ENCODE assay signal across 10 mouse cellular contexts in the genomic region with DNA sequence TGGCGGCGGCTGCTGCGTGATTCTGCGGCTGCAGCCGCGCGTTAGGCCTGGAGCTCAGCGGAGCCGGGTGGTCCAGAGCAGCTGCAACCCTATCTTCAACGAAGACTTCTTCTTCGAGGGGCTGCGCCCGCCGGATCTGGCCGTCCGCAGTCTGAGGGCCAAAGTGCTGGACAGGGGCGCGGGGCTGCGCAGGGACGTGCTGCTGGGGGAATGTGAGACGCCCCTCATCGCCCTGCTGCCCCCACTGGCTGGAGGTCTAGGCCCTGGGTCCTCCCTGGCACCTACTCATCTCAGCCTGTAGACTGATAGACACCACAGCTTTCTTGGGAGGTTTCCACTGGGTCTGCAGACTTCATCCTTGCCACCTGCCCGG. TPM values are rescaled to one million over a fixed set of nuclear protein-coding genes. Genes with fewer than 3 reads are reported as not detected.
DNase-seq lines count a peak whose midpoint lies in the region; ATAC-seq and TF ChIP-seq lines count a peak whose summit lies in the region.
"Had no signal": no experiment of that assay in that cellular context is flagged by ENCODE, and none has a peak within 500 bp of the region (broad histone marks: within the 10 kb centered on the region; RNA-seq: fewer than 3 reads in every experiment).

No protein-coding gene starts in this region.

- H3K4me2 ChIP-seq in embryonic facial prominence, embryonic 13.5 days, result peak overlapping the region; percentile 91
- H3K4me2 ChIP-seq in hindbrain, embryonic 15.5 days, result peak overlapping the region; percentile 94
- peak overlapping the region; percentile 91 for H3K4me2 ChIP-seq in midbrain, embryonic 16.5 days (ENCODE audit: low read length)

- H3K36me3 ChIP-seq in embryonic facial prominence, embryonic 13.5 days, result no peaks in the 10 kb centered on the region
- no peaks in the 10 kb centered on the region for H3K36me3 ChIP-seq in hindbrain, embryonic 15.5 days
- no peaks in the 10 kb centered on the region for H3K36me3 ChIP-seq in midbrain, embryonic 16.5 days (ENCODE audit: control insufficient read depth, insufficient read depth, low read length)

- no peak for ATAC-seq in embryonic facial prominence, embryonic 13.5 days (ENCODE audit: insufficient number of reproducible peaks, insufficient read depth, low FRiP score, low TSS enrichment, low read depth)
- ATAC-seq in hindbrain, embryonic 15.5 days (ENCODE audit: low FRiP score, low read depth), result peak; percentile 72
- ATAC-seq in midbrain, embryonic 16.5 days, result peak; percentile 63
- no peak for ATAC-seq in megakaryocyte-erythroid progenitor cell, adult 5-6 weeks (replicated peaks; ENCODE audit: low FRiP score, low TSS enrichment, poor library complexity, severe bottlenecking)

- no peak for DNase-seq in layer of hippocampus, adult 2 months (ENCODE audit: low spot score in 2 of 2)
- DNase-seq in layer of hippocampus, adult 9-10 months (ENCODE audit: low spot score), result no peak
- DNase-seq in urinary bladder, adult 18-20 months (ENCODE audit: low spot score in 2 of 2), result no peak
- no peak for DNase-seq in layer of hippocampus, postnatal 36 days
- DNase-seq: spleen, adult 18-20 months had no signal

- H3K9me3 ChIP-seq in embryonic facial prominence, embryonic 13.5 days, result no peaks in the 10 kb centered on the region
- H3K9me3 ChIP-seq in hindbrain, embryonic 15.5 days, result no peaks in the 10 kb centered on the region
- H3K9me3 ChIP-seq in midbrain, embryonic 16.5 days (replicated peaks; ENCODE audit: control insufficient read depth, low read length, poor library complexity, severe bottlenecking), result no peaks in the 10 kb centered on the region

- H3K9ac ChIP-seq in embryonic facial prominence, embryonic 13.5 days, result peak overlapping the region; percentile 89
- peak overlapping the region; percentile 75 for H3K9ac ChIP-seq in hindbrain, embryonic 15.5 days
- peak overlapping the region; percentile 88 for H3K9ac ChIP-seq in midbrain, embryonic 16.5 days (ENCODE audit: low read depth, low read length)

- TF ChIP-seq CTCF in layer of hippocampus, adult 2 months (conservative IDR thresholded peaks at IDR 0.05), result no peak

- H3K27ac ChIP-seq in layer of hippocampus, adult 2 months, result peak overlapping the region; percentile 37; the same call in 1 of the 2 replicates
- H3K27ac ChIP-seq in embryonic facial prominence, embryonic 13.5 days, result no peak overlapping the region
- peak overlapping the region; percentile 43 for H3K27ac ChIP-seq in hindbrain, embryonic 15.5 days (replicated peaks)
- peak overlapping the region; percentile 61 for H3K27ac ChIP-seq in midbrain, embryonic 16.5 days (ENCODE audit: low read length)

- H3K27me3 ChIP-seq in embryonic facial prominence, embryonic 13.5 days, result peaks cover 50% of the 10 kb centered on the region
- peaks cover 2% of the 10 kb centered on the region for H3K27me3 ChIP-seq in hindbrain, embryonic 15.5 days
- H3K27me3 ChIP-seq in midbrain, embryonic 16.5 days (ENCODE audit: control insufficient read depth, insufficient read depth, low read depth, low read length), result no peaks in the 10 kb centered on the region

- WGBS in embryonic facial prominence, embryonic 13.5 days, result 4% methylated on average over 23 of the region's 23 CpGs
- WGBS in hindbrain, embryonic 15.5 days, result 4% methylated on average over 23 of the region's 23 CpGs
- WGBS in midbrain, embryonic 16.5 days, result 5% methylated on average over 23 of the region's 23 CpGs

- peak overlapping the region; percentile 59 for H3K4me3 ChIP-seq in layer of hippocampus, adult 2 months
- peak overlapping the region; percentile 61 for H3K4me3 ChIP-seq in embryonic facial prominence, embryonic 13.5 days
- peak overlapping the region; percentile 57 for H3K4me3 ChIP-seq in hindbrain, embryonic 15.5 days
- peak overlapping the region; percentile 62 for H3K4me3 ChIP-seq in midbrain, embryonic 16.5 days (ENCODE audit: low read depth, low read length)

- H3K4me1 ChIP-seq in embryonic facial prominence, embryonic 13.5 days, result peaks cover 7% of the 10 kb centered on the region; the same call in 1 of the 2 replicates
- H3K4me1 ChIP-seq in hindbrain, embryonic 15.5 days (replicated peaks), result peaks cover 13% of the 10 kb centered on the region
- H3K4me1 ChIP-seq in midbrain, embryonic 16.5 days (ENCODE audit: control insufficient read depth, insufficient read depth, low read length), result peaks cover 3% of the 10 kb centered on the region; the same call in 1 of the 2 replicates

RNA-seq across cellular contexts. Expression of a gene that starts 1.9 kb away (rescaled TPM):
- total RNA-seq in layer of hippocampus, adult 2 months (2021), result under 1 TPM; 0.36 to 0.47 TPM
- polyA plus RNA-seq in embryonic facial prominence, embryonic 13.5 days (2015; fragmentation: Nextera tagmentation; extraction: Ambion mirVana), result 2.3 and 3.5 TPM in 2 replicates
- polyA plus RNA-seq in hindbrain, embryonic 15.5 days (2015; fragmentation: Nextera tagmentation; extraction: Ambion mirVana), result 2.4 and 3.3 TPM in 2 replicates
- polyA plus RNA-seq in midbrain, embryonic 16.5 days (2015; fragmentation: Nextera tagmentation; extraction: Ambion mirVana), result 1.6 and 1.7 TPM in 2 replicates
- not detected in 2 replicates for total RNA-seq in megakaryocyte-erythroid progenitor cell, adult 5-6 weeks (2014; fragmentation: Nextera tagmentation)
- not detected in 2 replicates for total RNA-seq in megakaryocyte-erythroid progenitor cell, adult 5-6 weeks (2017)
- total RNA-seq in layer of hippocampus, postnatal 36 days (2021), result not detected
- total RNA-seq: hematopoietic stem cell, adult 5-6 weeks had no signal

RNA-seq across cellular contexts. Expression of a gene that starts 8.5 kb away (rescaled TPM):
- 1 to 10 TPM in 1 of 2 experiments, under 1 TPM in 1; 0.97 to 1.0 TPM for total RNA-seq in layer of hippocampus, adult 2 months (2021)
- polyA plus RNA-seq in embryonic facial prominence, embryonic 13.5 days (2015; fragmentation: Nextera tagmentation; extraction: Ambion mirVana), result 2.3 TPM in 2 replicates
- polyA plus RNA-seq in hindbrain, embryonic 15.5 days (2015; fragmentation: Nextera tagmentation; extraction: Ambion mirVana), result 0.49 TPM in 2 replicates
- polyA plus RNA-seq in midbrain, embryonic 16.5 days (2015; fragmentation: Nextera tagmentation; extraction: Ambion mirVana), result 0.49 and 0.62 TPM in 2 replicates
- total RNA-seq in megakaryocyte-erythroid progenitor cell, adult 5-6 weeks (2014; fragmentation: Nextera tagmentation), result 4.6 TPM in 1 of 2 replicates, not detected in the other
- 0.15 TPM in 1 of 2 replicates, not detected in the other for total RNA-seq in megakaryocyte-erythroid progenitor cell, adult 5-6 weeks (2017)
- total RNA-seq in layer of hippocampus, postnatal 36 days (2021), result under 1 TPM; 0.57 to 0.86 TPM

RNA-seq across cellular contexts. Expression of a gene that starts 22.2 kb away (rescaled TPM):
- total RNA-seq in layer of hippocampus, adult 2 months (2021), result not detected
- polyA plus RNA-seq in embryonic facial prominence, embryonic 13.5 days (2015; fragmentation: Nextera tagmentation; extraction: Ambion mirVana), result 5.2 and 9.2 TPM in 2 replicates
- 0.19 and 0.21 TPM in 2 replicates for polyA plus RNA-seq in hindbrain, embryonic 15.5 days (2015; fragmentation: Nextera tagmentation; extraction: Ambion mirVana)
- polyA plus RNA-seq in midbrain, embryonic 16.5 days (2015; fragmentation: Nextera tagmentation; extraction: Ambion mirVana), result not detected in 2 replicates
- not detected in 2 replicates for total RNA-seq in megakaryocyte-erythroid progenitor cell, adult 5-6 weeks (2014; fragmentation: Nextera tagmentation)
- total RNA-seq in megakaryocyte-erythroid progenitor cell, adult 5-6 weeks (2017), result not detected in 2 replicates
- not detected for total RNA-seq in layer of hippocampus, postnatal 36 days (2021)
- total RNA-seq: hematopoietic stem cell, adult 5-6 weeks had no signal

RNA-seq across cellular contexts. Expression of a gene that starts 34.2 kb away (rescaled TPM):
- under 1 TPM; 0.79 to 0.98 TPM for total RNA-seq in layer of hippocampus, adult 2 months (2021)
- 0.13 and 0.28 TPM in 2 replicates for polyA plus RNA-seq in embryonic facial prominence, embryonic 13.5 days (2015; fragmentation: Nextera tagmentation; extraction: Ambion mirVana)
- 1.7 and 1.8 TPM in 2 replicates for polyA plus RNA-seq in hindbrain, embryonic 15.5 days (2015; fragmentation: Nextera tagmentation; extraction: Ambion mirVana)
- polyA plus RNA-seq in midbrain, embryonic 16.5 days (2015; fragmentation: Nextera tagmentation; extraction: Ambion mirVana), result 1.2 and 1.6 TPM in 2 replicates
- 1.0 TPM in 1 of 2 replicates, not detected in the other for total RNA-seq in megakaryocyte-erythroid progenitor cell, adult 5-6 weeks (2014; fragmentation: Nextera tagmentation)
- 0.28 TPM in 1 of 2 replicates, not detected in the other for total RNA-seq in megakaryocyte-erythroid progenitor cell, adult 5-6 weeks (2017)
- total RNA-seq in layer of hippocampus, postnatal 36 days (2021), result 1 to 10 TPM in 1 of 2 experiments, under 1 TPM in 1; 0.78 to 1.2 TPM
- total RNA-seq: hematopoietic stem cell, adult 5-6 weeks had no signal

RNA-seq across cellular contexts. Expression of a gene that starts 48.9 kb away (rescaled TPM):
- 10 to 100 TPM; 41.3 to 47.2 TPM for total RNA-seq in layer of hippocampus, adult 2 months (2021)
- 9.0 TPM in 2 replicates for polyA plus RNA-seq in embryonic facial prominence, embryonic 13.5 days (2015; fragmentation: Nextera tagmentation; extraction: Ambion mirVana)
- 50.7 and 53.5 TPM in 2 replicates for polyA plus RNA-seq in hindbrain, embryonic 15.5 days (2015; fragmentation: Nextera tagmentation; extraction: Ambion mirVana)
- polyA plus RNA-seq in midbrain, embryonic 16.5 days (2015; fragmentation: Nextera tagmentation; extraction: Ambion mirVana), result 50.7 and 54.9 TPM in 2 replicates
- total RNA-seq in megakaryocyte-erythroid progenitor cell, adult 5-6 weeks (2014; fragmentation: Nextera tagmentation), result 2.3 and 12.0 TPM in 2 replicates
- total RNA-seq in megakaryocyte-erythroid progenitor cell, adult 5-6 weeks (2017), result 4.7 and 6.8 TPM in 2 replicates
- total RNA-seq in layer of hippocampus, postnatal 36 days (2021), result 10 to 100 TPM; 39.1 to 43.4 TPM

Comparison
In these comparisons a context has a peak if more than half of its experiments do, and no peak if none do; other contexts are left out.
1. ATAC-seq: peak in hindbrain, embryonic 15.5 days (single experiment) and midbrain, embryonic 16.5 days (single experiment); none in embryonic facial prominence, embryonic 13.5 days (single experiment) and megakaryocyte-erythroid progenitor cell, adult 5-6 weeks (single experiment).
2. Peak in every context shown above with its lines, with median percentiles within 50 percentile points of each other: H3K4me3 ChIP-seq, H3K4me2 ChIP-seq and H3K9ac ChIP-seq.